Mouse (Mus musculus): ENCODE measurements around the gene Galntl5. TPM values are rescaled to one million over a fixed set of nuclear protein-coding genes. Genes with fewer than 3 reads are reported as not detected.
"Not testable (repeated sequence)": the region's sequence is repeated elsewhere in the genome, so short reads cannot be mapped to it uniquely, and the experiment has no call there.

Gene Galntl5
- polyA plus RNA-seq, 1 experiment from 2014 or later: not detected

- ATAC-seq (peak; percentile 13), DNase-seq (ENCODE audit: low read depth, low spot score) (no peak)
- in situ Hi-C loops (cut with MboI; ENCODE audit: low pct_unique_long_range_greater_than_20kb): loop anchor here (25.0 kb wide), 1 partner anchor 550 kb away; no protein-coding TSS in a partner anchor
- no peak for TF ChIP-seq CTCF (IDR thresholded peaks at IDR 0.05)
- ChIA-PET CTCF (no interaction called here), POLR2A (interaction anchor here (0.6 kb wide), 1 partner anchor 1017 kb away, joined by 3 read pairs; no protein-coding TSS in a partner anchor)
- no peaks in the 10 kb centered on the region for H3K27me3 ChIP-seq
Observed at GRCm38 (mm10) chr5:25187727-25188126, 6.5 kb downstream of the Galntl5 start.

GRCm38 (mm10) chr5:25188802-25189201, 7.5 kb downstream of the Galntl5 start:
- in situ Hi-C loops (cut with MboI; ENCODE audit: low pct_unique_long_range_greater_than_20kb): loop anchor here (25.0 kb wide), 1 partner anchor 548 kb away; no protein-coding TSS in a partner anchor
- no peaks in the 10 kb centered on the region for H3K27me3 ChIP-seq
- ChIA-PET CTCF (no interaction called here), POLR2A (no interaction called here)
- ATAC-seq (no peak), DNase-seq (ENCODE audit: low read depth, low spot score) (no peak)
- peak; percentile 68 for TF ChIP-seq CTCF (IDR thresholded peaks at IDR 0.05)

- H3K27me3 ChIP-seq: no peaks in the 10 kb centered on the region
- TF ChIP-seq CTCF (IDR thresholded peaks at IDR 0.05): no peak
- in situ Hi-C loops (cut with MboI; ENCODE audit: low pct_unique_long_range_greater_than_20kb): loop anchor here (25.0 kb wide), 1 partner anchor 547 kb away; no protein-coding TSS in a partner anchor
- DNase-seq (ENCODE audit: low read depth, low spot score) (no peak), ATAC-seq (no peak)
- ChIA-PET CTCF (interaction anchor here (1.0 to 1.5 kb wide), 2 partner anchors 9 to 70 kb away, joined by 3 to 4 read pairs; partner anchors contain the start of gene Galntl5), POLR2A (no interaction called here)
Observed at GRCm38 (mm10) chr5:25190521-25190920, 9.3 kb downstream of the Galntl5 start.

DNA sequence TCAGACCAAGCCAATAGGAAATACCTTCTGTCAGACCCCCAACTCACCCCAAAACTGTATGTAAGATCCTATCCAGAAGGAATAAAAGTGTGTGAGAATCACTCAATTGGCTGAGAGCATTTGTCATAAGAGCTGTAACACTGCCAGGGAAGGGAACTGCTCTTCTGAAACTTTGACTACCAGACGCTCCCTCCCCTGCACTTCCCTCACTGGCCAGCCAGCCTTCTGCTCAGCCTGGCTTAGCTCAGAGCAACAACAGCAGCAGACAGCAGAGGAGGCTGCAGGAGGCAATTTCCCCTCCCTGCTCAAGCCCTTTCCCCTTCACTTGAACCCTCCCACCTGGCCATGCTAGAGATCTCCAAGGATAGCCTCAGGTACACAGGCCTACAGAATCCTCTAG, 30.6 kb downstream of the Galntl5 start:
- in situ Hi-C loops (cut with MboI; ENCODE audit: low pct_unique_long_range_greater_than_20kb): no loop called here
- no peaks in the 10 kb centered on the region for H3K27me3 ChIP-seq
- ATAC-seq (no peak), DNase-seq (ENCODE audit: low read depth, low spot score) (no peak)
- no peak for TF ChIP-seq CTCF (IDR thresholded peaks at IDR 0.05)
- ChIA-PET POLR2A (no interaction called here), CTCF (no interaction called here)

DNA sequence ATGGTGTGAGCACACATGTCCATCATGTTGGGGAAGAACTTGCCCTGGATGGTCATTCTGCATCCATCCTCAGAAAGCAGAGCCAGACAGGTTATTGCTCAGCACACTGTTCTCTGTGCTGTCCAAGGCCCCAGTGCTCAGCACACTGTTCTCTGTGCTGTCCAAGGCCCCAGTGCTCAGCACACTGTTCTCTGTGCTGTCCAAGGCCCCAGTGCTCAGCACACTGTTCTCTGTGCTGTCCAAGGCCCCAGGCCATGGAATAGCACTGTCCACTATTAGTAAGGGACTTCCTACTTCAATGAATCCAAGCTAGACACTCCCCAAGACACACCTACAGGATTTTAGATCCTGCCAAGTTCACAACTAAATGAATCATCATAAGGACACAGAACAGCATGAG, 32.0 kb downstream of the Galntl5 start:
- in situ Hi-C loops (cut with MboI; ENCODE audit: low pct_unique_long_range_greater_than_20kb): not testable (repeated sequence)

DNA sequence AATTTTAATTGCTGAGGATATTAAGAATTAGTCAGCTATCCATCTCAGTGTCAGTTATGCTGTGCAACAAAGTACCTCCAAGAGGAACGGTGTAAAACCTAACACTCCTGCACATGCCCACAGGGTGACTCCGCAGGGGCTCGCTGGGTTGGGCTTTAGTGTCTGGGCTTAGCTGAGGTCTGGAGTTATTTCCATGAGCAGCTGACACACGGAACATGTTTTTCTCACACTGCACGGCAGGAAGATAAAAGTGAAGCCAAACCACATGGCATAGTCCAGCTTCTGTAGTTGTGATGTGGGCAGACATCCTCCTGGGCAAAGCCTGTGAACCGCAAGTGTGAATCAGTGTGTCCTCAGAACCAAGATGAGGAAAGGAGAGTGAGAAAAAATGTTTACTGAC, 33.7 kb downstream of the Galntl5 start:
- H3K27me3 ChIP-seq: no peaks in the 10 kb centered on the region
- ChIA-PET POLR2A (no interaction called here), CTCF (interaction anchor here (1.5 kb wide), 1 partner anchor 21 kb away, joined by 3 read pairs; no protein-coding TSS in a partner anchor)
- no peak for ATAC-seq
- in situ Hi-C loops (cut with MboI; ENCODE audit: low pct_unique_long_range_greater_than_20kb): no loop called here
- no peak for DNase-seq (ENCODE audit: low read depth, low spot score)
- TF ChIP-seq CTCF (IDR thresholded peaks at IDR 0.05): no peak

More for the DNA sequence above, 32.0 kb downstream of the Galntl5 start:
- ATAC-seq; CTCF ChIA-PET; H3K27me3 ChIP-seq; DNase-seq (ENCODE audit: low read depth, low spot score); POLR2A ChIA-PET: not testable (repeated sequence)

DNA sequence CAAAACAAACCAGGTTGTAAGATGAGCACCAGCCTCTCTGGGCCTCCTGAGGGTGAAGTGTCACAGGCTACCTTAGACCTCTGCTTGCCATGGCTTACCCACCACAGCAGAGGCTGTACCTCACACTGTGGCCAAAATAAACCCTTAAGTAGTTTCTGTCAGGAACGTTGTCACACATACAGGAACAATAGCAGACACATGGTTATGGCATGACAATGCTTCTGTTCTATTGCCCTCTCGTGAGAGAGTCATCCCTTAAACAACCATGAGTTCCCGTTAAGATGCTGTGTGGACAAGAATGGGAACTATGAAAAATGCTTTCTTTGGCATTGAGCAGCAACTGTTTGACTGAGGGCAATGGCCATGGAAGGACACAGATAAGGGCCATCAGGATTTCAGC, 40.3 kb downstream of the Galntl5 start, which contains the start of gene Galnt11:
TSS of gene Galnt11 (plus strand) at position 301 of the 400 bp plus-strand sequence.
- no peak for ATAC-seq
- TF ChIP-seq CTCF (IDR thresholded peaks at IDR 0.05): no peak
- H3K27me3 ChIP-seq: no peaks in the 10 kb centered on the region
- in situ Hi-C loops (cut with MboI; ENCODE audit: low pct_unique_long_range_greater_than_20kb): no loop called here
- ChIA-PET POLR2A (no interaction called here), CTCF (no interaction called here)
- DNase-seq (ENCODE audit: low read depth, low spot score): no peak

DNA sequence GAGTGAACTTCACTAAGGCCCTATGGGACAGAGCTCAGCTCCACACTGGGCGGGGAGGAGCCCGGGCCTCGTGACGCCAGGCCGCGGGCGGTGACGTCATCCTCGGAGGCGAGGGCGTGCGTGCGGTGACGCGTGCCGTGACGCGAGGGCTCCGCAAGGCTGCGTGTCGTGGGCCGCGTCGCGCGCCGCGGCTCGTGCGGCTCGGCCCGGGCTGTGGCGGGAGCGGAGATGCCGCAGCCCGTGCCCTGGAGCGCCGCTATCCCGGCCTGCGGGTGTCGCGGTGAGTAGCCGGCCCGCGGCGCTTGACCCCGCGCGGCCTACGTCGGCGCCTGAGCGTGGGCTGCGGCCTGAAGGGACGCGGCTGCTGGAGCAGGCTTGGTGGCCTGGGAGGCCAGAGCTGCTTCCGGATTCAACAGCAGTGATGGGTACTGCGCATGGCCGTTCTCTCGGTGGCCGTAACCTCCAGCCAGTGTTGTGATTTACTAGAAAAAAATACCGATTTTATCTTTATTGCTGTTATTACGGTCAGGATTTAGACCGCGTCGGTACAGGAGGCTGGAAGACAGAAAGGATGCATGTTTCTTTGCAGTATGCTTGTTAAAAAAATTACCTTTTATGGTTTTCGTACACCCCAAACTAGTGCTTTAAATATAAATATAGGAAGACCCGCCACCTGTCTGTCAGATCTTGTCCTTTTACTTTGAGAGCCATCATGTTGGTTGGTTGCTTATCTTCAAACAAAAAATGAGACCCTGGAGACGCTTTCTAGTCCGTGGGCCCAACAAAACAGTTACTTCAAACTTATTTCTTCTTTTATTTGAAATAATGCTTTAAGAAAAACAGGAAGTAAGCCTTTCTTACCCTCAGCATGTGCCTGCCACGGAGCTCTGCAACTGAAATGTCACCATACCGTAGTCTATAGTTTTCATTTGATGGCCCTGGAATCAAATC, 41.8 kb downstream of the Galntl5 start, which contains the start of gene E130116L18Rik:
TSS of gene E130116L18Rik (minus strand) at position 402 of the 951 bp plus-strand sequence.
- peak; percentile 13 for TF ChIP-seq CTCF (IDR thresholded peaks at IDR 0.05)
- ChIA-PET POLR2A (no interaction called here), CTCF (no interaction called here)
- ATAC-seq (peak; percentile 93), DNase-seq (ENCODE audit: low read depth, low spot score) (no peak)
- in situ Hi-C loops (cut with MboI; ENCODE audit: low pct_unique_long_range_greater_than_20kb): no loop called here
- no peaks in the 10 kb centered on the region for H3K27me3 ChIP-seq

DNA sequence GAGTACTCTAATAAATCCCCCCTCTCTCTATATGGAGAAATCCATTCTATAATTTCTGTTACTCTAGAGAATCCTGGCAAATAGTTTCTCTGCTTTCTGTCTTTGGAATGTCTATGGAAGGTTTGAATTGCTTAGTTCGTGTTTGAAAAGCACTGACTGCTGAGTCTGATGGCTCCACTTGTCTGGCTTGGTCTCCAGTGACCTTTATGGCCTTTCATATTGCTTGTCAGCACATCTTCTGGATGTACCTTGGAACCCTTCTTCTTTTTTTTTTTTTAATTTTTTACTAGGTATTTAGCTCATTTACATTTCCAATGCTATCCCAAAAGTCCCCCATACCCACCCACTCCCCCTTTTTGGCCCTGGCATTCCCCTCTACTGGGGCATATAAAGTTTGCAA, 43.1 kb downstream of the Galntl5 start:
- POLR2A ChIA-PET; in situ Hi-C loops (cut with MboI; ENCODE audit: low pct_unique_long_range_greater_than_20kb); ATAC-seq; H3K27me3 ChIP-seq; DNase-seq (ENCODE audit: low read depth, low spot score): not testable (repeated sequence)
- CTCF ChIA-PET: interaction anchor here (1.5 kb wide), 1 partner anchor 18 kb away, joined by 3 read pairs; no protein-coding TSS in a partner anchor

DNA sequence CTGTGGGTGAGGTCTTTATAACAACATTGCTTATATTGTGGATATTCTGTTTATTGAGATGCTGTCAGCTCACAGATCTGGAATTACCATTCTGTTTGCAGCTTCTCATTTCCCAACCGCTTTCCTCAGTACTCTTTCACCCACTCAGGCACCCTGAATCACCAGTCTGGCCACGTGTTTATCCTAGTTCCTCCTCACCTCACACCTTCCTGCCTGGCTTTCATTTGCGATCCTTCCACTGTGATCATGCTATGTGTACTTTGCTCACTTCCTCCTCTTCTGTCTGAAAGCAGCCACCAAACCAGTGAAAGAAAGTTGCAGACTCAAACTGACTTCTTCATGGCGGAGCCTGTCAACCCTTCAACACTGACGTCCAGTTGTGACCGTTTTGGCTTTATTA, 61.8 kb downstream of the Galntl5 start:
- POLR2A ChIA-PET: no interaction called here
- no peak for ATAC-seq
- in situ Hi-C loops (cut with MboI; ENCODE audit: low pct_unique_long_range_greater_than_20kb): no loop called here
- no peak for DNase-seq (ENCODE audit: low read depth, low spot score)
- no peak for TF ChIP-seq CTCF (IDR thresholded peaks at IDR 0.05)
- H3K27me3 ChIP-seq: no peaks in the 10 kb centered on the region
- CTCF ChIA-PET: interaction anchor here (1.5 kb wide), 1 partner anchor 18 kb away, joined by 3 read pairs; no protein-coding TSS in a partner anchor

Data from Patski (cell line).